Mouse (Mus musculus) limb, embryonic 15.5 days (tissue): ENCODE results near the gene Acsm5. TPM values are rescaled to one million over a fixed set of nuclear protein-coding genes. Genes with fewer than 3 reads are reported as not detected.
"Not testable (repeated sequence)": the region's sequence is repeated elsewhere in the genome, so short reads cannot be mapped to it uniquely, and the experiment has no call there.

Experiments
- ATAC-seq: fragments of 200-750 bp; cut with Nextera tagmentation; 2 replicates; pipeline ENCODE4 v1.8.0; 2017; ENCODE audit warnings: low read depth, moderate TSS enrichment; ENCODE audit not compliant: insufficient number of reproducible peaks, low FRiP score, low TSS enrichment
- H3K27ac ChIP-seq: fragments of 300-500 bp; sonication (generic); 2 replicates; pipeline ENCODE4 v1.5.1; 2015; ENCODE audit warnings: moderate library complexity, mild to moderate bottlenecking, inconsistent platforms
- H3K27me3 ChIP-seq: fragments of 300-500 bp; sonication (generic); 2 replicates; pipeline ENCODE4 v1.6.1; 2015; ENCODE audit warnings: inconsistent platforms
- H3K36me3 ChIP-seq: fragments of 300-500 bp; sonication (generic); 2 replicates; pipeline ENCODE4 v1.6.1; 2015; ENCODE audit warnings: inconsistent platforms
- H3K4me1 ChIP-seq: fragments of 300-500 bp; sonication (generic); 2 replicates; pipeline ENCODE4 v1.6.1; 2015; ENCODE audit warnings: inconsistent platforms
- H3K4me2 ChIP-seq: fragments of 300-500 bp; sonication (generic); 2 replicates; pipeline ENCODE4 v1.6.1; 2015; ENCODE audit warnings: mild to moderate bottlenecking, inconsistent platforms
- H3K4me3 ChIP-seq: fragments of 300-500 bp; sonication (generic); 2 replicates; pipeline ENCODE4 v1.5.1; 2015; ENCODE audit warnings: mild to moderate bottlenecking, inconsistent platforms
- H3K9ac ChIP-seq: fragments of 300-500 bp; sonication (generic); 2 replicates; pipeline ENCODE4 v1.6.1; 2015; ENCODE audit warnings: inconsistent platforms
- H3K9me3 ChIP-seq: fragments of 300-500 bp; sonication (generic); 2 replicates; pipeline ENCODE4 v1.6.1; 2016; ENCODE audit warnings: inconsistent platforms
- WGBS: fragments of 180-500 bp; shearing (Covaris S2); methylation state at CpG from one replicate; pipeline ENCODE4 v1.1.7; 2015; 5-methylcytosine and 5-hydroxymethylcytosine counted together
- polyA plus RNA-seq: library from polyadenylated mRNA; unstranded; fragments of >200 nt; fragmentation: Nextera tagmentation; extraction: Ambion mirVana; gene quantifications from 2 replicates; pipeline ENCODE4 v1.2.1, GENCODE M21; 2015

Acsm5 gene
- polyA plus RNA-seq, 1 experiment from 2014 or later: not detected

DNA sequence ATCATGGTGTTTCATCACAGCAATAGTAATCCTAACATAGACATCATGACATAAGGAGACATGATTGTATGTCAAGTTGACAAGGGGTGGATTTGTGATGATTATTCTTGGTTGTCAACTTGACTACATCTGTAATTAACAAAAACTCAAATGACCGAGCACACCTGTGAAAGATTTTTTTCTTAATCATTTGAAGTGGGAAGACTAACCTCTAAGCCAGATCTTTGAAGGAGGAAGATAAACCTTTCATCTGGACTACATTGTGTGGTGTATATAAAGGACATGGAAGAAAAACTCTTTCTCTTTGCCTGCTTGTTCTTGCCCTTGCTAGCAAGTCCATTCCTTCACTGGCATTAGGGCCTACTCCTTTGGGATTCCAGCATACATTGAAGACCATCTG is 34.8 kb downstream of the Acsm5 start, which contains the start of gene Acsm2:
TSS of gene Acsm2 (plus strand) at position 301 of the 400 bp plus-strand sequence.
- no peak within 1 kb of the TSS for H3K27ac ChIP-seq
- H3K9me3 ChIP-seq: no peaks in the 10 kb centered on the region
- WGBS: 79% methylated on average over 1 of the region's 1 CpGs
- no peak within 1 kb of the TSS for H3K9ac ChIP-seq
- no peaks in the 10 kb centered on the region for H3K36me3 ChIP-seq
- no peak for ATAC-seq
- no peak within 1 kb of the TSS for H3K4me2 ChIP-seq
- H3K27me3 ChIP-seq: no peaks in the 10 kb centered on the region
- H3K4me1 ChIP-seq: no peaks in the 10 kb centered on the region
- no peak within 1 kb of the TSS for H3K4me3 ChIP-seq

DNA sequence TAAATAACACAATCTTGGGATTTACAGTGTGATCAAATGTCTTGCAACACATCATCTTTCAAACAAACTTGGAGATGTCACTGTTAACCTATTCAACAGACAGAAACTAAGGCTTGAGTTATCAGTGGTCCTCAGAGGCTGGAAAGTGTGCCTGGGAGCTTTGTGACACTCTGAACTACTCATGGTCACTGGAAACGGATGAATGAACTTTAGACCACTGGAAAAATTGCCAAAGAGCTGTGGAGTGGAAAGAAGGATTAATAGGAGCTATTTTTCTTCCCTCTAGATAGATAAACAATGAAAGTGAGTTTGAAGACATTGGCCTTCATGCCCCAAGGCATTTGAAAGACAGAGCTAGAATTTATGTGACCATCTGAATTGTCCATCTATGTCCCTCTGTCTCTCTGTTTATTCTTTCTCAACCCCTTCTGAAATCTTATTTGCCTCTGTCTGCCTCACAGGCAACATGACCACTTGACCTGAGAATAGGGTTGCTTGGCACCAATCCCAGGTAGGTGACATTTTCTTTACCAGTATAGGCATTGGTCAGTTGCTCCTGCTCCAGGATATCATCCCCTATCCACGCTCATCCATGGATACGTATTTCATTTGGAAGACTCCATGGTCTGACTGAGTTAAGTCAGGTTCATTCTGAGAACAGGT is 40.7 kb downstream of the Acsm5 start:
- H3K4me2 ChIP-seq: no peak overlapping the region
- no peaks in the 10 kb centered on the region for H3K36me3 ChIP-seq
- H3K9ac ChIP-seq: no peak overlapping the region
- H3K4me3 ChIP-seq: no peak overlapping the region
- H3K27ac ChIP-seq: no peak overlapping the region
- H3K4me1 ChIP-seq: no peaks in the 10 kb centered on the region
- 82% methylated on average over 3 of the region's 3 CpGs for WGBS
- no peak for ATAC-seq
- H3K9me3 ChIP-seq: no peaks in the 10 kb centered on the region
- no peaks in the 10 kb centered on the region for H3K27me3 ChIP-seq

DNA sequence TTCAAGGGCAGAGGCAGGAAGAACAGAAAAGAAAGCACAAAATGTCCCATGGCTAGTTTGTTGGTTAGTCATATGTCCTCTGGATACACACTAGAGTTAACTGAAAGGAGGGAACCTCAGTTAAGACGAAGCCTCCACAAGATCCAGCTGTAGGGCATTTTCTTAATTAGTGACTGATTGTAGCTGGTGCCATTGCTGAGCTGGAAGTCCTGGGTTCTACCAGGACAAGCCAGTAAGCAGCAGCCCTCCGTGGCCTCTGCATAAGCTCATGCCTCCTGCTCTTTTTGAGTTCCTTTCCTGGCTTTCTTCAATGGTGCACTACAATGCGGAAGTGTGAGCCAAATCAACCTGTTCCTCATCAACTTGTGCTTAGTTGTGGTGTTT is 41.2 kb downstream of the Acsm5 start:
- no peak overlapping the region for H3K27ac ChIP-seq
- H3K4me3 ChIP-seq: no peak overlapping the region
- ATAC-seq: no peak
- H3K27me3 ChIP-seq: no peaks in the 10 kb centered on the region
- no peak overlapping the region for H3K4me2 ChIP-seq
- no peaks in the 10 kb centered on the region for H3K4me1 ChIP-seq
- no peaks in the 10 kb centered on the region for H3K9me3 ChIP-seq
- WGBS: 69% methylated on average over 3 of the region's 3 CpGs
- no peak overlapping the region for H3K9ac ChIP-seq
- H3K36me3 ChIP-seq: no peaks in the 10 kb centered on the region

DNA sequence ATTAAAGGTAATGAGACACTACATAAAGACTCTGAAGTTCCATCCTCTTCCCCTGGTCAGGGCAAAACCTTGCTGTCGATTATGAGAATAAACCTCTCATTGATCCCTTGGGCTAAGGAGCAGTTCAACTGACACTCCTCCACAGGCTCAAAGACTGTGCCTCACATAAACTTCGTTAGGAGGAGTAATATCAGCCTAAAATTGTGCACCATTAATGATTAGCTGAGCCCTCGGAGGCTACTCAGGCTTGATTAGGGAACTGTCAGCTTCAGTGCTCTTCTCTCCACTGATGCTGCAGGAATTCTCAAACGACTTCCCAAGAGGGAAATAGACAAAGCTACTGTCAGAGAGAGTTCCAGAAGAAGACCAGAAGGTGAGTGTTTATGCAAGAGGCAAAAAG is 42.2 kb downstream of the Acsm5 start:
- no peak overlapping the region for H3K4me3 ChIP-seq
- no peak overlapping the region for H3K9ac ChIP-seq
- no peak overlapping the region for H3K4me2 ChIP-seq
- 51% methylated on average over 4 of the region's 4 CpGs for WGBS
- H3K4me1 ChIP-seq: no peaks in the 10 kb centered on the region
- no peak overlapping the region for H3K27ac ChIP-seq
- ATAC-seq: no peak
- H3K36me3 ChIP-seq: no peaks in the 10 kb centered on the region
- H3K27me3 ChIP-seq: no peaks in the 10 kb centered on the region
- no peaks in the 10 kb centered on the region for H3K9me3 ChIP-seq

DNA sequence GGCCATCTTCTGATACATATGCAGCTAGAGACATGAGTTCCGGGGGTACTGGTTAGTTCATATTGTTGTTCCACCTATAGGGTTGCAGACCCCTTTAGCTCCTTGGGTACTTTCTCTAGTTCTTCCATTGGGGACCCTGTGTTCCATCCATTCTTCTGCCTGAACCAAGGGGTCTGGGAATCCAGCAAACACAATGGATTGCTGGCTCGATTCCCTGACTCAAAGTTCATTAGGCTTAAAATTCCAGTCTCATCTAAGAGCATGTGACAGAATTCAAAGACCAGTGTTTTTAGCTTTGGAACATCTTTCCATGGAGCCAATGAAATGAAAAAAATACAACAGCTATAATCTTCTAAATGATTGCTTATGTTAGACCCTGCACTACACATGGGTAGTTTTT is 43.2 kb downstream of the Acsm5 start:
- H3K9me3 ChIP-seq, ATAC-seq, H3K4me2 ChIP-seq, H3K27ac ChIP-seq, H3K4me3 ChIP-seq, H3K4me1 ChIP-seq, H3K9ac ChIP-seq, H3K27me3 ChIP-seq, H3K36me3 ChIP-seq: not testable (repeated sequence)
- WGBS: 88% methylated on average over 2 of the region's 2 CpGs

DNA sequence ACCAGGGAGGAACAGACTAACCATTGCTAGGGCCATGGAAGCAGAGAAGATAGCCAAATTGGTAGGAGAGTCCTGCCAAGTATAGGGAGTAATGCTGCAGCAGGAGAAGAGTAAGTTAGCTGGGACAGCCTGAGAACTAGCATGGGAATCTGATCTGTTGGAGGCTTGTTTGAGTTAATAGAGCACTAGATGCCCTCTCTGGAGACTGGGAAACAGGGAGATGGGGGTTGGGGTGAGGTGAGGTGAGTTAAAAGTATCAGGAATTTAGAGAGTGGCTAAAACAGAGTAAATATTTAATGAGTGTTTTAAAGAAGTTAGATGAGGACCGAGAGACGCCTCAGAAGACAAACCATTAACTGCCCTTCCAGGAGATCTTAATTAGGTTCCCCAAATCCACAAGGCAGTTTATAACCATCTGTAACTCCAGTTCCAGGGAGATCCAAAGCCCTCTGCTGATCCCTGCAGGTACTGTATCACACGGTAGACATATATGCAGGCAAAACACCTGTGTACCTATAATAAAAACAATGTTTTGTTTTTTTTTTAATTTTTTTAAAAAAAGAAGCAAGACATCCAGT is 75.4 kb downstream of the Acsm5 start:
- ATAC-seq: no peak
- no peaks in the 10 kb centered on the region for H3K9me3 ChIP-seq
- H3K4me3 ChIP-seq: no peak overlapping the region
- no peaks in the 10 kb centered on the region for H3K36me3 ChIP-seq
- no peak overlapping the region for H3K4me2 ChIP-seq
- no peaks in the 10 kb centered on the region for H3K4me1 ChIP-seq
- 48% methylated on average over 3 of the region's 3 CpGs for WGBS
- H3K27me3 ChIP-seq: no peaks in the 10 kb centered on the region
- no peak overlapping the region for H3K27ac ChIP-seq
- no peak overlapping the region for H3K9ac ChIP-seq

Other genes starting within 250 kb of the Acsm5 start
- not detected in 2 replicates for gene Gp2, start 60.2 kb upstream of the Acsm5 start, polyA plus RNA-seq
- not detected in 2 replicates for gene Umod, start 40.2 kb upstream of the Acsm5 start, polyA plus RNA-seq
- gene Pdilt, start 4.0 kb downstream of the Acsm5 start, polyA plus RNA-seq: not detected in 2 replicates
- not detected in 2 replicates for gene Acsm2, start 34.9 kb downstream of the Acsm5 start, polyA plus RNA-seq
- gene Acsm1, start 87.6 kb downstream of the Acsm5 start, polyA plus RNA-seq: not detected in 2 replicates
- not detected in 2 replicates for gene Acsm4, start 170.6 kb downstream of the Acsm5 start, polyA plus RNA-seq
- gene Thumpd1, start 201.3 kb downstream of the Acsm5 start, polyA plus RNA-seq: 70.4 and 72.5 TPM in 2 replicates
- 0.37 and 0.62 TPM in 2 replicates for gene Acsm3, start 241.5 kb downstream of the Acsm5 start, polyA plus RNA-seq